Mouse (Mus musculus) embryonic facial prominence, embryonic 15.5 days (tissue): ENCODE data around the gene Adgrf5. TPM values are rescaled to one million over a fixed set of nuclear protein-coding genes. Genes with fewer than 3 reads are reported as not detected.

Source experiments
- ATAC-seq: fragments of 200-750 bp; cut with Nextera tagmentation; 2 replicates; pipeline ENCODE4 v1.8.0; 2017; ENCODE audit warnings: low read depth, moderate TSS enrichment; ENCODE audit not compliant: insufficient number of reproducible peaks, low FRiP score, low TSS enrichment
- H3K27ac ChIP-seq: fragments of 300-500 bp; sonication (generic); replicated peaks from 2 replicates; pipeline ENCODE4 v1.5.1; 2015; ENCODE audit warnings: mild to moderate bottlenecking, inconsistent platforms
- H3K27me3 ChIP-seq: fragments of 300-500 bp; sonication (generic); 2 replicates; pipeline ENCODE4 v1.6.1; 2015; ENCODE audit warnings: inconsistent platforms
- H3K36me3 ChIP-seq: fragments of 300-500 bp; sonication (generic); 2 replicates; pipeline ENCODE4 v1.6.1; 2015; ENCODE audit warnings: mild to moderate bottlenecking, inconsistent platforms
- H3K4me1 ChIP-seq: fragments of 300-500 bp; sonication (generic); 2 replicates; pipeline ENCODE4 v1.6.1; 2015; ENCODE audit warnings: inconsistent platforms
- H3K4me2 ChIP-seq: fragments of 300-500 bp; sonication (generic); replicated peaks from 2 replicates; pipeline ENCODE4 v1.6.1; 2015; ENCODE audit warnings: mild to moderate bottlenecking, inconsistent platforms
- H3K4me3 ChIP-seq: fragments of 300-500 bp; sonication (generic); replicated peaks from 2 replicates; pipeline ENCODE4 v1.5.1; 2015; ENCODE audit warnings: mild to moderate bottlenecking, inconsistent platforms
- H3K9ac ChIP-seq: fragments of 300-500 bp; sonication (generic); 2 replicates; pipeline ENCODE4 v1.6.1; 2015; ENCODE audit warnings: inconsistent platforms
- H3K9me3 ChIP-seq: fragments of 300-500 bp; sonication (generic); replicated peaks from 2 replicates; pipeline ENCODE4 v1.6.1; 2016; ENCODE audit warnings: inconsistent platforms
- WGBS: fragments of 180-500 bp; shearing (Covaris S2); methylation state at CpG from one replicate; pipeline ENCODE4 v1.1.7; 2015; 5-methylcytosine and 5-hydroxymethylcytosine counted together
- polyA plus RNA-seq: library from polyadenylated mRNA; unstranded; fragments of >200 nt; fragmentation: Nextera tagmentation; extraction: Ambion mirVana; gene quantifications from 2 replicates; pipeline ENCODE4 v1.2.1, GENCODE M21; 2015

Adgrf5 gene
- polyA plus RNA-seq, 1 experiment from 2014 or later: 10.9 TPM

GRCm38 (mm10) chr17:43406321-43406720 lies 46.1 kb downstream of the Adgrf5 start:
- no peak overlapping the region for H3K4me2 ChIP-seq
- WGBS: 79% methylated on average over 3 of the region's 3 CpGs
- no peak overlapping the region for H3K27ac ChIP-seq
- H3K4me3 ChIP-seq: no peak overlapping the region
- H3K36me3 ChIP-seq: no peaks in the 10 kb centered on the region
- no peaks in the 10 kb centered on the region for H3K27me3 ChIP-seq
- H3K4me1 ChIP-seq: no peaks in the 10 kb centered on the region
- ATAC-seq: no peak
- H3K9me3 ChIP-seq: no peaks in the 10 kb centered on the region
- H3K9ac ChIP-seq: no peak overlapping the region

GRCm38 (mm10) chr17:43407548-43407947 lies 47.3 kb downstream of the Adgrf5 start:
- Histone ChIP-seq H3K4me2 (no peak overlapping the region), H3K27me3 (no peaks in the 10 kb centered on the region), H3K36me3 (no peaks in the 10 kb centered on the region), H3K9me3 (no peaks in the 10 kb centered on the region), H3K4me3 (no peak overlapping the region), H3K27ac (no peak overlapping the region), H3K4me1 (no peaks in the 10 kb centered on the region), H3K9ac (no peak overlapping the region)
- ATAC-seq: no peak
- 54% methylated on average over 7 of the region's 7 CpGs for WGBS

GRCm38 (mm10) chr17:43413182-43413581 lies 52.9 kb downstream of the Adgrf5 start:
- no peak for ATAC-seq
- Histone ChIP-seq H3K36me3 (no peaks in the 10 kb centered on the region), H3K4me3 (no peak overlapping the region), H3K9me3 (no peaks in the 10 kb centered on the region), H3K4me1 (no peaks in the 10 kb centered on the region), H3K27me3 (no peaks in the 10 kb centered on the region), H3K9ac (no peak overlapping the region), H3K4me2 (no peak overlapping the region), H3K27ac (no peak overlapping the region)
- 67% methylated on average over 7 of the region's 7 CpGs for WGBS

GRCm38 (mm10) chr17:43419204-43419603 lies 59.0 kb downstream of the Adgrf5 start:
- H3K36me3 ChIP-seq: no peaks in the 10 kb centered on the region
- 86% methylated on average over 5 of the region's 5 CpGs for WGBS
- no peak for ATAC-seq
- H3K9ac ChIP-seq: no peak overlapping the region
- no peaks in the 10 kb centered on the region for H3K27me3 ChIP-seq
- H3K4me2 ChIP-seq: no peak overlapping the region
- no peaks in the 10 kb centered on the region for H3K4me1 ChIP-seq
- H3K27ac ChIP-seq: no peak overlapping the region
- H3K9me3 ChIP-seq: no peaks in the 10 kb centered on the region
- H3K4me3 ChIP-seq: no peak overlapping the region

GRCm38 (mm10) chr17:43420381-43420780 lies 60.1 kb downstream of the Adgrf5 start:
- no peak for ATAC-seq
- WGBS: 64% methylated on average over 3 of the region's 3 CpGs

GRCm38 (mm10) chr17:43423953-43424352 lies 63.7 kb downstream of the Adgrf5 start:
- H3K9ac ChIP-seq: no peak overlapping the region
- no peak overlapping the region for H3K4me3 ChIP-seq
- no peaks in the 10 kb centered on the region for H3K9me3 ChIP-seq
- H3K27me3 ChIP-seq: no peaks in the 10 kb centered on the region
- no peak for ATAC-seq
- 64% methylated on average over 5 of the region's 5 CpGs for WGBS
- H3K4me2 ChIP-seq: no peak overlapping the region
- H3K4me1 ChIP-seq: no peaks in the 10 kb centered on the region
- no peak overlapping the region for H3K27ac ChIP-seq
- no peaks in the 10 kb centered on the region for H3K36me3 ChIP-seq

More at GRCm38 (mm10) chr17:43420381-43420780, 60.1 kb downstream of the Adgrf5 start:
- no peaks in the 10 kb centered on the region for H3K9me3 ChIP-seq
- H3K27me3 ChIP-seq: no peaks in the 10 kb centered on the region
- H3K27ac ChIP-seq: no peak overlapping the region
- H3K4me1 ChIP-seq: no peaks in the 10 kb centered on the region
- no peak overlapping the region for H3K4me2 ChIP-seq
- no peak overlapping the region for H3K9ac ChIP-seq
- no peaks in the 10 kb centered on the region for H3K36me3 ChIP-seq
- no peak overlapping the region for H3K4me3 ChIP-seq

GRCm38 (mm10) chr17:43431692-43432091 lies 71.4 kb downstream of the Adgrf5 start:
- ATAC-seq: no peak
- Histone ChIP-seq H3K4me1 (no peaks in the 10 kb centered on the region), H3K4me2 (no peak overlapping the region), H3K9ac (no peak overlapping the region), H3K4me3 (no peak overlapping the region), H3K9me3 (no peaks in the 10 kb centered on the region), H3K36me3 (no peaks in the 10 kb centered on the region), H3K27me3 (no peaks in the 10 kb centered on the region), H3K27ac (no peak overlapping the region)
- 80% methylated on average over 5 of the region's 5 CpGs for WGBS

- Histone ChIP-seq H3K4me3 (no peak overlapping the region), H3K27me3 (no peaks in the 10 kb centered on the region)
- 70% methylated on average over 8 of the region's 8 CpGs for WGBS
Observed at GRCm38 (mm10) chr17:43434485-43434884, 74.2 kb downstream of the Adgrf5 start.

GRCm38 (mm10) chr17:43451216-43451615 lies 91.0 kb downstream of the Adgrf5 start:
- Histone ChIP-seq H3K9me3 (no peaks in the 10 kb centered on the region), H3K4me3 (no peak overlapping the region), H3K36me3 (no peaks in the 10 kb centered on the region), H3K27me3 (no peaks in the 10 kb centered on the region), H3K4me2 (no peak overlapping the region), H3K4me1 (no peaks in the 10 kb centered on the region), H3K27ac (no peak overlapping the region), H3K9ac (no peak overlapping the region)
- ATAC-seq: no peak
- WGBS: 90% methylated on average over 1 of the region's 1 CpGs

More at GRCm38 (mm10) chr17:43434485-43434884, 74.2 kb downstream of the Adgrf5 start:
- ATAC-seq: no peak
- H3K9me3 ChIP-seq: no peaks in the 10 kb centered on the region
- no peak overlapping the region for H3K27ac ChIP-seq
- H3K4me2 ChIP-seq: no peak overlapping the region
- no peak overlapping the region for H3K9ac ChIP-seq
- H3K4me1 ChIP-seq: no peaks in the 10 kb centered on the region
- H3K36me3 ChIP-seq: no peaks in the 10 kb centered on the region

GRCm38 (mm10) chr17:43458598-43458997 lies 98.3 kb downstream of the Adgrf5 start:
- peak; percentile 81; the same call in 1 of the 2 replicates for ATAC-seq
- WGBS: 8% methylated on average over 9 of the region's 9 CpGs

GRCm38 (mm10) chr17:43459737-43460230 lies 99.5 kb downstream of the Adgrf5 start:
- H3K36me3 ChIP-seq: no peaks in the 10 kb centered on the region
- no peak overlapping the region for H3K4me3 ChIP-seq
- ATAC-seq: no peak

More at GRCm38 (mm10) chr17:43458598-43458997, 98.3 kb downstream of the Adgrf5 start:
- H3K4me2 ChIP-seq: 0 out of 2 replicates have a peak overlapping the region, but pooled peaks have one; percentile 28
- peaks cover 22% of the 10 kb centered on the region for H3K4me1 ChIP-seq
- no peaks in the 10 kb centered on the region for H3K27me3 ChIP-seq
- no peak overlapping the region for H3K27ac ChIP-seq
- H3K36me3 ChIP-seq: no peaks in the 10 kb centered on the region
- H3K9me3 ChIP-seq: no peaks in the 10 kb centered on the region
- H3K9ac ChIP-seq: no peak overlapping the region
- no peak overlapping the region for H3K4me3 ChIP-seq

More at GRCm38 (mm10) chr17:43459737-43460230, 99.5 kb downstream of the Adgrf5 start:
- Histone ChIP-seq H3K4me2 (peak overlapping the region; percentile 25; the same call in 1 of the 2 replicates), H3K9me3 (no peaks in the 10 kb centered on the region), H3K9ac (no peak overlapping the region), H3K27ac (no peak overlapping the region), H3K4me1 (peaks cover 22% of the 10 kb centered on the region), H3K27me3 (no peaks in the 10 kb centered on the region)
- WGBS: 43% methylated on average over 12 of the region's 12 CpGs
